Mouse (Mus musculus) hindbrain, embryonic 11.5 days (tissue): ENCODE measurements around the gene Nr2f1. TPM values are rescaled to one million over a fixed set of nuclear protein-coding genes. Genes with fewer than 3 reads are reported as not detected.

Source experiments
- ATAC-seq: fragments of 200-750 bp; cut with Nextera tagmentation; 2 replicates; pipeline ENCODE4 v1.8.0; 2017; ENCODE audit warnings: mild to moderate bottlenecking, moderate TSS enrichment, moderate library complexity; ENCODE audit not compliant: low FRiP score
- DNase-seq: peaks from one replicate; pipeline ENCODE4 v3.0.0-alpha.2; 2015; ENCODE audit warnings: low spot score
- H3K27ac ChIP-seq: fragments of 300-500 bp; sonication (generic); 2 replicates; pipeline ENCODE4 v1.5.1; 2014; ENCODE audit warnings: mild to moderate bottlenecking, low read depth, low read length
- H3K27me3 ChIP-seq: fragments of 300-500 bp; sonication (generic); 2 replicates; pipeline ENCODE4 v1.6.1; 2014; ENCODE audit warnings: mild to moderate bottlenecking, low read length, moderate library complexity, mixed read lengths; ENCODE audit not compliant: control insufficient read depth, insufficient read depth
- H3K36me3 ChIP-seq: fragments of 300-500 bp; sonication (generic); 2 replicates; pipeline ENCODE4 v1.6.1; 2014; ENCODE audit warnings: mild to moderate bottlenecking, low read length, moderate library complexity, mixed read lengths; ENCODE audit not compliant: control insufficient read depth, insufficient read depth
- H3K4me1 ChIP-seq: fragments of 300-500 bp; sonication (generic); replicated peaks from 2 replicates; pipeline ENCODE4 v1.6.1; 2014; ENCODE audit warnings: low read length, mixed read lengths; ENCODE audit not compliant: control insufficient read depth, insufficient read depth
- H3K4me2 ChIP-seq: fragments of 300-500 bp; sonication (generic); replicated peaks from 2 replicates; pipeline ENCODE4 v1.6.1; 2014; ENCODE audit warnings: mild to moderate bottlenecking, low read depth, low read length
- H3K4me3 ChIP-seq: fragments of 300-500 bp; sonication (generic); 2 replicates; pipeline ENCODE4 v1.5.1; 2014; ENCODE audit warnings: low read depth, low read length
- H3K9ac ChIP-seq: fragments of 300-500 bp; sonication (generic); 2 replicates; pipeline ENCODE4 v1.6.1; 2014; ENCODE audit warnings: low read depth, low read length
- H3K9me3 ChIP-seq: fragments of 300-500 bp; sonication (generic); 2 replicates; pipeline ENCODE4 v1.6.1; 2016; ENCODE audit warnings: low read length; ENCODE audit not compliant: control insufficient read depth
- WGBS: fragments of 180-500 bp; shearing (Covaris S2); extraction: QIAGEN DNeasy Blood & Tissue Kit; methylation state at CpG from one replicate; pipeline ENCODE4 v1.1.7; 2014; 5-methylcytosine and 5-hydroxymethylcytosine counted together
- polyA plus RNA-seq: library from polyadenylated mRNA; unstranded; fragments of >200 nt; fragmentation: Nextera tagmentation; extraction: Ambion mirVana; gene quantifications from 2 replicates; pipeline ENCODE4 v1.2.1, GENCODE M21; 2014

Nr2f1 gene
- polyA plus RNA-seq, 1 experiment from 2014 or later: 97.2 TPM

GRCm38 (mm10) chr13:78197286-78197818 lies 2.2 kb downstream of the Nr2f1 start:
- Histone ChIP-seq H3K27ac (peak overlapping the region; percentile 100), H3K9me3 (no peaks in the 10 kb centered on the region), H3K4me1 (no peaks in the 10 kb centered on the region), H3K36me3 (0 out of 2 replicates have a peak, but pooled peaks cover 2% of the 10 kb centered on the region), H3K4me3 (peak overlapping the region; percentile 98), H3K27me3 (no peaks in the 10 kb centered on the region), H3K9ac (peak overlapping the region; percentile 100), H3K4me2 (peak overlapping the region; percentile 45)
- no peak for ATAC-seq
- under 1% methylated on average over 9 of the region's 9 CpGs for WGBS
- DNase-seq: peak; percentile 67

- peak overlapping the region; percentile 99 for H3K9ac ChIP-seq
- peak; percentile 46 for DNase-seq
- H3K36me3 ChIP-seq: 0 out of 2 replicates have a peak, but pooled peaks cover 2% of the 10 kb centered on the region
- H3K27ac ChIP-seq: peak overlapping the region; percentile 100
- peak overlapping the region; percentile 98 for H3K4me3 ChIP-seq
- ATAC-seq: no peak
- no peaks in the 10 kb centered on the region for H3K27me3 ChIP-seq
- H3K4me2 ChIP-seq: peak overlapping the region; percentile 94
- H3K9me3 ChIP-seq: no peaks in the 10 kb centered on the region
- 3% methylated on average over 7 of the region's 7 CpGs for WGBS
- peaks cover 4% of the 10 kb centered on the region; the same call in 1 of the 2 replicates for H3K4me1 ChIP-seq
These were observed 3.2 kb downstream of the Nr2f1 start for GRCm38 (mm10) chr13:78196236-78196796.

- 4% methylated on average over 13 of the region's 13 CpGs for WGBS
- peak; percentile 65 for DNase-seq
- ATAC-seq: no peak
- peak overlapping the region; percentile 100 for H3K27ac ChIP-seq
- H3K36me3 ChIP-seq: 0 out of 2 replicates have a peak, but pooled peaks cover 2% of the 10 kb centered on the region
- H3K9me3 ChIP-seq: no peaks in the 10 kb centered on the region
- H3K27me3 ChIP-seq: no peaks in the 10 kb centered on the region
- peak overlapping the region; percentile 99 for H3K9ac ChIP-seq
- H3K4me3 ChIP-seq: peak overlapping the region; percentile 98
- peaks cover 4% of the 10 kb centered on the region; the same call in 1 of the 2 replicates for H3K4me1 ChIP-seq
- H3K4me2 ChIP-seq: peak overlapping the region; percentile 94
These were observed 3.9 kb downstream of the Nr2f1 start for GRCm38 (mm10) chr13:78195601-78196115.

GRCm38 (mm10) chr13:78194850-78195600 lies 4.5 kb downstream of the Nr2f1 start:
- H3K9ac ChIP-seq: peak overlapping the region; percentile 99
- peak; percentile 69 for DNase-seq
- H3K36me3 ChIP-seq: 0 out of 2 replicates have a peak, but pooled peaks cover 2% of the 10 kb centered on the region
- no peaks in the 10 kb centered on the region for H3K27me3 ChIP-seq
- peak overlapping the region; percentile 100 for H3K27ac ChIP-seq
- H3K4me2 ChIP-seq: peak overlapping the region; percentile 94
- WGBS: under 1% methylated on average over 62 of the region's 64 CpGs
- ATAC-seq: peak; percentile 16
- no peaks in the 10 kb centered on the region for H3K9me3 ChIP-seq
- H3K4me1 ChIP-seq: peaks cover 8% of the 10 kb centered on the region
- H3K4me3 ChIP-seq: peak overlapping the region; percentile 98

DNA sequence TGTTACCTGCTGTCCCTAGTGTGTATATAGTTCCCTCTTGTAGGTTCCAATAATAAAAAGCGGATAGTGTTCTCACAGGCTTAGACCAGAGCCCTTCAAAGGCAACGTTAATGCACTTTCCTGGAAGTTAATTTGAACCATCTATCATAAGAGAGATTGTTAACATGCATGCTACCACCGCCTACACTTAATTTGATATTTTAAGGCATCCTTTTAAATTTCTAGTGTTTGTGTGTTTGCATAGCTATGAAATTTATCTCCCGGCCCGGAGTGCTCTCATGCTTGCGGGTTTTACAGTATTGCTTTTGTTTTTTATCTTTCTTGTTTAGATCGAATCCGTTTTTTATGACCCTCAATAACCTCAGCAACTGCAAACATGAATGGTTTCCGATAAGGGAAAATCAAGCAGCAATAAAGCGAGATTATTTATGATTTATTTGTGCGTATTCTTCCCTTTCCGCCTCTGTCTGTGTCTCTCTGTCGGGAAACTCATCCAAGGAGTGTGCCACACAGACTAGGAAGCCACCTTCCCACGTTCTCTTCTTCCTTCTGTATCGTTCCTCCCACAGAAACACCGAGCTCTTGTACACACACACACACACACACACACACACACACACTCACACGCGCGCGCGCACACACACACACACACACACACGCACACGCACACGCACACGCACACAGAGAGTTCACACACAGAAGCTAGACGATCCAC lies 5.3 kb downstream of the Nr2f1 start:
- 8% methylated on average over 16 of the region's 26 CpGs for WGBS
- H3K4me2 ChIP-seq: peak overlapping the region; percentile 94
- H3K4me1 ChIP-seq: peaks cover 10% of the 10 kb centered on the region
- peak overlapping the region; percentile 99 for H3K9ac ChIP-seq
- DNase-seq (peak; percentile 55), ATAC-seq (no peak)
- no peaks in the 10 kb centered on the region for H3K27me3 ChIP-seq
- H3K4me3 ChIP-seq: peak overlapping the region; percentile 98
- 0 out of 2 replicates have a peak, but pooled peaks cover 2% of the 10 kb centered on the region for H3K36me3 ChIP-seq
- H3K27ac ChIP-seq: peak overlapping the region; percentile 100
- no peaks in the 10 kb centered on the region for H3K9me3 ChIP-seq

DNA sequence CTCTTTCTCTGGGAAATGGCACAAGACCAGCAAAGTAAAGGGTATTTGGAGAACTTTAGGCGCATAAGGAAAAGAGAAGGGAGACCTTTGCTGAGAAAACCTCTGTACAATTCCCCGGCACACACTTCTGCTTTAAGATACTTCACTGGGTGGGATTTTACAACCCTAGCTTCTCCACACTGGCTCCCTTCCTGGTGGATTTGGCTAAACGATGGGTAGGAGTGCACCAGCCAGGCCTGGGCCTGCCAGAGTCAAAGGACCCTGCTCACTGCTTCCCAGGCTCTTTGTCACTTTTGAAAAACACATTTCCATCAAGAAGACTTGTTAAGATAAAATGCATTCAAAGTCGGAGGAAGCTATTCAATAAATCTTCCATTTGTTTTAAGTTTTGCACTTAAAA lies 6.3 kb downstream of the Nr2f1 start:
- peak overlapping the region; percentile 100 for H3K27ac ChIP-seq
- H3K36me3 ChIP-seq: 0 out of 2 replicates have a peak, but pooled peaks cover 2% of the 10 kb centered on the region
- DNase-seq: peak; percentile 50
- H3K4me2 ChIP-seq: peak overlapping the region; percentile 94
- no peak for ATAC-seq
- no peaks in the 10 kb centered on the region; the same call in 1 of the 2 replicates for H3K27me3 ChIP-seq
- peaks cover 14% of the 10 kb centered on the region for H3K4me1 ChIP-seq
- 12% methylated on average over 4 of the region's 4 CpGs for WGBS
- peak overlapping the region; percentile 99 for H3K9ac ChIP-seq
- peak overlapping the region; percentile 98 for H3K4me3 ChIP-seq
- no peaks in the 10 kb centered on the region for H3K9me3 ChIP-seq

GRCm38 (mm10) chr13:78189586-78189985 lies 10.0 kb downstream of the Nr2f1 start:
- H3K36me3 ChIP-seq: 0 out of 2 replicates have a peak, but pooled peaks cover 2% of the 10 kb centered on the region

GRCm38 (mm10) chr13:78187833-78188232 lies 11.7 kb downstream of the Nr2f1 start:
- H3K36me3 ChIP-seq: no peaks in the 10 kb centered on the region
- DNase-seq: no peak
- H3K4me1 ChIP-seq: peaks cover 21% of the 10 kb centered on the region
- ATAC-seq: no peak
- no peak overlapping the region for H3K4me3 ChIP-seq
- peak overlapping the region; percentile 37 for H3K9ac ChIP-seq
- 39% methylated on average over 5 of the region's 5 CpGs for WGBS
- H3K27ac ChIP-seq: peak overlapping the region; percentile 63; the same call in 1 of the 2 replicates
- H3K27me3 ChIP-seq: no peaks in the 10 kb centered on the region; the same call in 1 of the 2 replicates
- H3K9me3 ChIP-seq: no peaks in the 10 kb centered on the region
- H3K4me2 ChIP-seq: peak overlapping the region; percentile 17

More at GRCm38 (mm10) chr13:78189586-78189985, 10.0 kb downstream of the Nr2f1 start:
- H3K9ac ChIP-seq: peak overlapping the region; percentile 57
- peak overlapping the region; percentile 98 for H3K4me3 ChIP-seq
- peaks cover 21% of the 10 kb centered on the region for H3K4me1 ChIP-seq
- WGBS: 28% methylated on average over 10 of the region's 10 CpGs
- peak overlapping the region; percentile 37 for H3K27ac ChIP-seq
- H3K4me2 ChIP-seq: peak overlapping the region; percentile 47
- ATAC-seq: no peak
- no peaks in the 10 kb centered on the region for H3K9me3 ChIP-seq
- H3K27me3 ChIP-seq: no peaks in the 10 kb centered on the region; the same call in 1 of the 2 replicates
- peak; percentile 53 for DNase-seq
